Mouse (Mus musculus) midbrain, embryonic 10.5 days (tissue): ENCODE measurements around the gene Zfp758. TPM values are rescaled to one million over a fixed set of nuclear protein-coding genes. Genes with fewer than 3 reads are reported as not detected.

Experiments
- polyA plus RNA-seq: library from polyadenylated mRNA; unstranded; fragments of >200 nt; fragmentation: Nextera tagmentation; extraction: Ambion mirVana; gene quantifications from 2 replicates; pipeline ENCODE4 v1.2.1, GENCODE M21; 2016

Zfp758 gene
- polyA plus RNA-seq, 1 experiment from 2014 or later: 7.7 TPM

Other genes with a start within 250 kb of the Zfp758 start
- 1.4 and 1.9 TPM in 2 replicates for gene Zfp947, start 195.3 kb upstream of the Zfp758 start, polyA plus RNA-seq
- gene Zfp994, start 135.8 kb upstream of the Zfp758 start, polyA plus RNA-seq: 2.5 and 3.0 TPM in 2 replicates
- gene CT030661.1, start 46.6 kb upstream of the Zfp758 start, polyA plus RNA-seq: 8.1 and 9.0 TPM in 2 replicates
- gene Zfp944, start 53 bp upstream of the Zfp758 start, polyA plus RNA-seq: 14.8 TPM in 2 replicates
- gene Zfp946, start 62.8 kb downstream of the Zfp758 start, polyA plus RNA-seq: 21.5 and 23.6 TPM in 2 replicates
- not detected in 2 replicates for gene Vmn2r111, start 212.0 kb downstream of the Zfp758 start, polyA plus RNA-seq
- gene Vmn2r112, start 239.5 kb downstream of the Zfp758 start, polyA plus RNA-seq: not detected in 2 replicates